Mouse (Mus musculus): ENCODE results near the gene Derl3. TPM values are rescaled to one million over a fixed set of nuclear protein-coding genes. Genes with fewer than 3 reads are reported as not detected.
"Not testable (repeated sequence)": the region's sequence is repeated elsewhere in the genome, so short reads cannot be mapped to it uniquely, and the experiment has no call there.

Gene Derl3
- polyA plus RNA-seq, 1 experiment from 2014 or later: 2.1 TPM

DNA sequence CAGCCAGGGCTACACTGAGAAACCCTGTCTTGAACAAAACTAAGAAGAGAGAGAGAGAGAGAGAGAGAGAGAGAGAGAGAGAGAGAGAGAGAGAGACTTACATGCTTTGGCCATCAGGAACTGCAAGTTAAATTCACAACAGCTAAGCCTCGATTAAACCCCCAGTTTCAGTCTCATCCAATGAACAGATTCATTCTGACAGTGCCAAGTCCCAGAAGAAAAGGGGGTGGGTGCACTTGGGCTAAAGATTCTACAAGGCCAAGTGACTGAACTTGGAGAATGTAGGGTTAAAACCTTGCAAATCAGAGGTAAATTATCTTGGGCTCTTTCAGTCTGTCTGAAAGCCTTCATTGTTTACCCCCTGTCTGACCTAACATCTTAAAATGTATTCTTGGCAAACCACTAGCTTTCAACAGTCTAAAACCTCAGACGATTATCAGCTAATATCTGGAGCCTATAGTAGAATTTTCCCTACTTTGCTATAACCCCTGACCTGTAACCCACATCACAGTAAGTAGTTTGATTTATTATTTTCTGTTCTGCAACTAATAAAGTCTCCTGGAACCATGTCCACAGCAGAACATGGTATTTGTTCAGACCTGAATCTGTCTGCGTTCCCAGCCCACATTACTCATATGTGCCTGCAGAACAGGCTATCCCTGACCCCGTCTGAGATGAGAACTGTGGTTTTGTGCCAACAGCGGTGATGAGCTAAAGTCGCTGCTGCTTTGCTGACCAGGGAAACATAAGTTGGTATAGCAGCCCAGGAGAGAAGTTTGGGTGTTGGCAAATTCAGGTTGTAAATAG, 12.2 kb upstream of the Derl3 start:
- H3K9me3 ChIP-seq (ENCODE audit: control insufficient read depth, low read length): no peaks in the 10 kb centered on the region
- no peak overlapping the region for H3K4me2 ChIP-seq (ENCODE audit: low read depth, low read length)
- H3K27me3 ChIP-seq (replicated peaks; ENCODE audit: control insufficient read depth, insufficient read depth, low read length): no peaks in the 10 kb centered on the region
- no peaks in the 10 kb centered on the region for H3K36me3 ChIP-seq (ENCODE audit: control insufficient read depth, insufficient read depth, low read length)
- ATAC-seq (ENCODE audit: low read depth): no peak
- 34% methylated on average over 6 of the region's 6 CpGs for WGBS
- no peak overlapping the region for H3K4me3 ChIP-seq (ENCODE audit: low read depth, low read length)
- peaks cover 6% of the 10 kb centered on the region for H3K4me1 ChIP-seq (ENCODE audit: control insufficient read depth, insufficient read depth, low read length)
- DNase-seq (ENCODE audit: low spot score): peak; percentile 50
- H3K9ac ChIP-seq (ENCODE audit: low read depth, low read length): no peak overlapping the region
- peak overlapping the region; percentile 44 for H3K27ac ChIP-seq (replicated peaks; ENCODE audit: low read depth, low read length)

DNA sequence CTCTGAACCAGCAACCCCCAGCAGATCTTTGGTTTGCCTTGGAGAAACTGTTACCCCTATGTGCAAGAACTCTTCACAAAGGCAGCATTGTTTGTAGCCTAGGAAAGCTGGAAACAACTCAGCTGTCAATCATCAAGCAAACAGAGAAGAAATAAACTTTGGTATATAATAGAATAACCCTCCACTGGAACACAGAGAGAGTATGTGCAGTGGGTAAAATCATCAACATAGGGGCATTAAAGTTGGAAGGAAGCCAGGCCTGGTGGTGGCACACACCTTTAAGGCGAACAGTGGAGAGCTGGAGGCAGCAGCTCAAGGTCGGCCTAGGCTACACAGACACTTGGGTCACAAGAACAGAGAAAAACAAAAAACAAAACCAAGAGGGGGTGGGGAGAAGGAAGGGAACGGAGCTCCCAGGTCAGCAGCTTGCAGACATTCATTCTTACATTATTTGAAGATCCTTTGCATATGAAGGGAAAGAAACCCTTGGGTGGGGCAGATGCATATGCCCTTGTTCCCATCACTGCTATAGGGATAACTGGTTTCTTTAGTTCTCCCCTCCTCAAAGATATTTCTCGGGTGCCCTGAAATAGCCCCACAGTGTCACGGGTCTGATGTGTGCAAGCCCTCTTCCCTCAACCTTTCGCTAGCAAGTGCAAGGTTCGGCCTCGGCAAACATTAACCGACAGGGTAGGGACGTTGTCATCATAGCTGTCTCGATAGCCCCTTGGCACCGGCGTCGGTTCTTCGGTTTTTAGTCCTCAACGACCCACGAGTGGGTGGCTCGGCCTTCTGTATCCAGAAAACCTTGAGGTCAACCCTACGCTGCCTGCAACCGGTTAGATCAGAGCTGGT, 11.4 kb upstream of the Derl3 start:
- 17% methylated on average over 20 of the region's 20 CpGs for WGBS
- no peak for ATAC-seq (ENCODE audit: low read depth)
- peak; percentile 38 for DNase-seq (ENCODE audit: low spot score)
- Histone ChIP-seq H3K9me3 (ENCODE audit: control insufficient read depth, low read length) (no peaks in the 10 kb centered on the region), H3K9ac (ENCODE audit: low read depth, low read length) (no peak overlapping the region), H3K4me2 (ENCODE audit: low read depth, low read length) (no peak overlapping the region), H3K4me3 (ENCODE audit: low read depth, low read length) (no peak overlapping the region), H3K27ac (replicated peaks; ENCODE audit: low read depth, low read length) (peak overlapping the region; percentile 1), H3K27me3 (replicated peaks; ENCODE audit: control insufficient read depth, insufficient read depth, low read length) (no peaks in the 10 kb centered on the region), H3K4me1 (ENCODE audit: control insufficient read depth, insufficient read depth, low read length) (peaks cover 6% of the 10 kb centered on the region), H3K36me3 (ENCODE audit: control insufficient read depth, insufficient read depth, low read length) (no peaks in the 10 kb centered on the region)

DNA sequence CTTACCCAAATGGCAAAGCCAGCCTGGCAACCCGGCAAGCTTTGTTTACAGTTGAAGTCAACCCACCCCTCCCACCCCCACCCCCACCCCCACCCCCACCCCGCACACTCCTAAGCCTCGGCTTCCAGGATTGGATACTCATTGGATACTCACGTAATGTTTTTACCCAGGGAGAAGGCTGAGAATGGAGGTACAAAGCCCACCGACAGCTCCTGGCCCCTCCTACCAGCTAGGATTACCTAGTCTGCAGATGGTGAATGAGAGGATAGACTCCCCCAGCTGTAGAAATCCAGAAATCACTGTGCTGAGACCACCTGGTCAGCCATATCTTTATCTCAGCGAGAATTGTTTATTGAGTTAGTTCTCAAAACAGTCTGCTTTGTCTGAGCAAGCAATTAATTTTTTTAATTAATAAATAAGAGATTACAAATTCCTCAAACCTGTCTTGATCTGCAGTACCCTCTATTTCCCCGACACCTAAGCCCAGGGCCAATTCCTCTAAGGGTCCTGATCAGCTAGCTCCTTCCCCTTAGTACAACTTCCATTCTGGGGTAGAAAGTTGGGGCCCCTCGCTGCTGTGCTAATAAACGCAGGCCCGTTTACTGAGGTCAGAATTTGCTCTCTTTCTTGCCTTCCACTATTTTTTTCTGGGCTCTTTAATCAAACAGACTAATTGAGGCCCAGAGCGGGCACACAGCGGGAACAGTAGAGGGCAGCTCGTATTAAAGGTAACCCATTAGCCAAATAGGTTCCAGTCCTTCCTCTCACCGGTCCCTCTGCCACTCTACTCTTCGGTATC, 10.6 kb upstream of the Derl3 start:
- peak; percentile 56 for DNase-seq (ENCODE audit: low spot score)
- Histone ChIP-seq H3K36me3 (ENCODE audit: control insufficient read depth, insufficient read depth, low read length) (no peaks in the 10 kb centered on the region), H3K4me3 (ENCODE audit: low read depth, low read length) (no peak overlapping the region), H3K27ac (replicated peaks; ENCODE audit: low read depth, low read length) (peak overlapping the region; percentile 33; the same call in 1 of the 2 replicates), H3K27me3 (replicated peaks; ENCODE audit: control insufficient read depth, insufficient read depth, low read length) (no peaks in the 10 kb centered on the region), H3K4me2 (ENCODE audit: low read depth, low read length) (peak overlapping the region; percentile 38; the same call in 1 of the 2 replicates), H3K9ac (ENCODE audit: low read depth, low read length) (no peak overlapping the region), H3K9me3 (ENCODE audit: control insufficient read depth, low read length) (no peaks in the 10 kb centered on the region), H3K4me1 (ENCODE audit: control insufficient read depth, insufficient read depth, low read length) (peaks cover 6% of the 10 kb centered on the region)
- 8% methylated on average over 13 of the region's 15 CpGs for WGBS
- ATAC-seq (ENCODE audit: low read depth): peak; percentile 69

DNA sequence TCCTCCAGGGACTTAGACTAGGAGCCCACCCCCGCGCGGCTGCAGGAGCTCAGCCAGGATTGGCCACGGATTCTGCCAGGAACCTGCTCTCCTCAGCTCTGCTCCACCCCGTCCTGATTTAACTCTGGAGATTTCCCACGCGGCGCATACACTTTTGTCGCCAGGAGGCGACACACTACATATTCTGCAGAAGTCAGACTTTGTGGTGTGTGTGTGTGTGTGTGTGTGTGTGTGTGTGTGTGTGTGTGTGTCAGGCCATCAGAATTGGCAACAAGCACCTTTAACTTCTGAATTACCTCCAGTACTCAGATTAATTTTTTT, 10.0 kb upstream of the Derl3 start:
- peak; percentile 90 for DNase-seq (ENCODE audit: low spot score)
- no peaks in the 10 kb centered on the region for H3K27me3 ChIP-seq (replicated peaks; ENCODE audit: control insufficient read depth, insufficient read depth, low read length)
- H3K27ac ChIP-seq (replicated peaks; ENCODE audit: low read depth, low read length): 0 out of 2 replicates have a peak overlapping the region, but pooled peaks have one; percentile 33
- ATAC-seq (ENCODE audit: low read depth): peak; percentile 78
- H3K4me2 ChIP-seq (ENCODE audit: low read depth, low read length): peak overlapping the region; percentile 38; the same call in 1 of the 2 replicates
- no peaks in the 10 kb centered on the region for H3K9me3 ChIP-seq (ENCODE audit: control insufficient read depth, low read length)
- H3K9ac ChIP-seq (ENCODE audit: low read depth, low read length): no peak overlapping the region
- peaks cover 6% of the 10 kb centered on the region for H3K4me1 ChIP-seq (ENCODE audit: control insufficient read depth, insufficient read depth, low read length)
- no peaks in the 10 kb centered on the region for H3K36me3 ChIP-seq (ENCODE audit: control insufficient read depth, insufficient read depth, low read length)
- no peak overlapping the region for H3K4me3 ChIP-seq (ENCODE audit: low read depth, low read length)
- 0% methylated on average over 10 of the region's 10 CpGs for WGBS

DNA sequence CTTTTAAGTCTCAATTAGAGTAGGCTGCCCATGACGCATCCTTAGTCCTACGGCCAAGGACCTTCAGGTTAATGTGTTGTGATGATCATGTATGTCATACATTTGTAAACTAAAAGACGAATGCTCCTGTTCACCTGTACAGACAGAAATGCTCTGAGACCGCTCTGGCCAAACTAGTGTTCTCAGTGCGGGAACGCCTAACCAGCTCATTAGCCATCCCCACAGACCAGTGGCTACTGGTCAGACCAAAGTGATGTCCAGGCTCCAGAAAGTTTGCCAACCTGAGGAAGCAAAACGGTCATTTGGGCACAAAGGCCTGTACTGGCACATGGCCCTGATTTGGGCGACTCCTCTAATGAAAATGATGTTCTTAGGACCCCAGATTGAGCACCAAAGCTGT, 8.5 kb upstream of the Derl3 start:
- ATAC-seq (ENCODE audit: low read depth): no peak
- WGBS: 93% methylated on average over 8 of the region's 8 CpGs
- Histone ChIP-seq H3K4me3 (ENCODE audit: low read depth, low read length) (no peak overlapping the region), H3K27ac (replicated peaks; ENCODE audit: low read depth, low read length) (no peak overlapping the region), H3K4me2 (ENCODE audit: low read depth, low read length) (no peak overlapping the region), H3K36me3 (ENCODE audit: control insufficient read depth, insufficient read depth, low read length) (no peaks in the 10 kb centered on the region), H3K9me3 (ENCODE audit: control insufficient read depth, low read length) (no peaks in the 10 kb centered on the region), H3K9ac (ENCODE audit: low read depth, low read length) (no peak overlapping the region), H3K27me3 (replicated peaks; ENCODE audit: control insufficient read depth, insufficient read depth, low read length) (no peaks in the 10 kb centered on the region), H3K4me1 (ENCODE audit: control insufficient read depth, insufficient read depth, low read length) (peaks cover 6% of the 10 kb centered on the region)
- DNase-seq (ENCODE audit: low spot score): no peak

DNA sequence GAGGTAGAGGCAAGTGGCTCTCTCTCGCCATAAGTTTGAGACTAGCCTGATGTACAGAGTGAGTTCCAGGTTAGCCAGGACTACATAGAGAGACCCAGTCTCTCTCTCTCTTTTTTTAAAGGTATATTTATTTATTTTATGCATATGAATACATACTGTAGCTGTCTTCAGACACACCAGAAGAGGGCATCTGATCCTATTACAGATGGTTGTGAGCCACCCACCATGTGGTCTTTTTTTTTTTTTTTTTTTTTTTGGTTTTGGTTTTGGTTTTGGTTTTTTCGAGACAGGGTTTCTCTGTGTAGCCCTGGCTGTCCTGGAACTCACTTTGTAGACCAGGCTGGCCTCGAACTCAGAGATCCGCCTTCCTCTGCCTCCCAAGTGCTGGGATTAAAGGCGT, 5.7 kb upstream of the Derl3 start:
- H3K27ac ChIP-seq (replicated peaks; ENCODE audit: low read depth, low read length); H3K27me3 ChIP-seq (replicated peaks; ENCODE audit: control insufficient read depth, insufficient read depth, low read length); H3K4me1 ChIP-seq (ENCODE audit: control insufficient read depth, insufficient read depth, low read length); H3K9me3 ChIP-seq (ENCODE audit: control insufficient read depth, low read length); H3K4me2 ChIP-seq (ENCODE audit: low read depth, low read length); H3K36me3 ChIP-seq (ENCODE audit: control insufficient read depth, insufficient read depth, low read length); ATAC-seq (ENCODE audit: low read depth); H3K9ac ChIP-seq (ENCODE audit: low read depth, low read length); DNase-seq (ENCODE audit: low spot score); H3K4me3 ChIP-seq (ENCODE audit: low read depth, low read length): not testable (repeated sequence)
- WGBS: 62% methylated on average over 5 of the region's 5 CpGs

DNA sequence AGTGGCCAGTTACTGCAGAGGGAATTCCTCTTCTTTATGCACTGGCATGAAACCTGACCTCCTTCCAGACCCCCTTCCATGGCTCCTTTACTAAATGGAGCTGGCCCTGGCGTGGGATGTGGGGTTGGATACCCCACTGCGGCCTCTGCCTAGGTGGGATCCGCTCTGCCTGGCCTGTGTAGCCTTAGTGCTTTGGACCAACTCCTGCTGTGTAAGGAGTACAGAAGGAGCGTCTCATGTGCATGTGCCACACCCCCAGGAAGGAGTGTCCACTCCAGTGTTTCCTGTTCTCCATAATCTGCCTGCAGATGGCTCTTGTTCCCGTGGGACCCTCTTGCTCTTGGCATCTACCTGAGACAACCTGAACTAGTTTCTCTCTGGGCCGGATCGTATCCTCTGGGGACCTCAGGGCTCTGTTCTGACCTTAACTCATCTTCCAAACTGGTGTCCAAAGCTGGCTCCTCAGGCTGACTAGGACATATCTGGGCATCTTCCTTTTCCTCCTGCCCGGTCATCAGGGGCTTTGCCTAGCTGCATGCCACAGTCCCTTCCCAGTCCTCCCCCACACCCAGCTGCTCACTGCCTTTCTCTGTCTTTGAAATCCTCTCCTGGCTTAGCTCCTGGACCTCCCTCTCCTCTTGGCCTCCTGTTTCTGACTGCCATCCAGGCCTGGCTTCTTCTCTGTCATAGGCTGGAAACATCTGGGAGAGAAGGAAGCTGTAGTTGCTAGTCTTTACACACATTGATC, 3.6 kb upstream of the Derl3 start:
- H3K27me3 ChIP-seq (replicated peaks; ENCODE audit: control insufficient read depth, insufficient read depth, low read length): no peaks in the 10 kb centered on the region
- 38% methylated on average over 8 of the region's 8 CpGs for WGBS
- H3K9ac ChIP-seq (ENCODE audit: low read depth, low read length): no peak overlapping the region
- DNase-seq (ENCODE audit: low spot score) (no peak), ATAC-seq (ENCODE audit: low read depth) (no peak)
- H3K9me3 ChIP-seq (ENCODE audit: control insufficient read depth, low read length): no peaks in the 10 kb centered on the region
- peaks cover 8% of the 10 kb centered on the region for H3K36me3 ChIP-seq (ENCODE audit: control insufficient read depth, insufficient read depth, low read length)
- peaks cover 5% of the 10 kb centered on the region; the same call in 1 of the 2 replicates for H3K4me1 ChIP-seq (ENCODE audit: control insufficient read depth, insufficient read depth, low read length)
- H3K27ac ChIP-seq (replicated peaks; ENCODE audit: low read depth, low read length): no peak overlapping the region
- no peak overlapping the region for H3K4me2 ChIP-seq (ENCODE audit: low read depth, low read length)
- H3K4me3 ChIP-seq (ENCODE audit: low read depth, low read length): no peak overlapping the region

DNA sequence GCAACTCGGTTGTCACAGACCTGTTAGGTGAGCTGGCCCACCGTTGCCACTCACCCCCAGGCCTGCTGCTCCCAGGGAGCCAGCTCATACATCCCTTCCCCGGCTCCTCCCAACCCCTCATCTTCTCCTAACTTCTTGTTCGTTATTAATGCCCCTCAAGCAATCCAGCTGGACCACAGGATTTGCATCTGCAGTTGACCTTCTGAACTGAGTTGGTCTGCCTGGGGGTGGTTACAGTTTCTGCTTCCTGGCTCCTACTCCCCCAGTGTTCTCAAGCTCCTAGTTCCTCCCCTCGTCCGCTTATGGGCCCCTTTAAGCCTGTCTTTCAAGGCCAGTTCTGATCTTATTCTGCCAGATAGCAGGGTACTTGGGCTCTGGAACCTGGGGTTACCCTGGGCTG, 1.4 kb downstream of the Derl3 start:
- no peak overlapping the region for H3K9ac ChIP-seq (ENCODE audit: low read depth, low read length)

More for the DNA sequence above, 1.4 kb downstream of the Derl3 start:
- Histone ChIP-seq H3K36me3 (ENCODE audit: control insufficient read depth, insufficient read depth, low read length) (peaks cover 41% of the 10 kb centered on the region), H3K27me3 (replicated peaks; ENCODE audit: control insufficient read depth, insufficient read depth, low read length) (no peaks in the 10 kb centered on the region), H3K4me3 (ENCODE audit: low read depth, low read length) (no peak overlapping the region), H3K9me3 (ENCODE audit: control insufficient read depth, low read length) (no peaks in the 10 kb centered on the region), H3K27ac (replicated peaks; ENCODE audit: low read depth, low read length) (no peak overlapping the region), H3K4me1 (ENCODE audit: control insufficient read depth, insufficient read depth, low read length) (peaks cover 5% of the 10 kb centered on the region; the same call in 1 of the 2 replicates), H3K4me2 (ENCODE audit: low read depth, low read length) (no peak overlapping the region)
- DNase-seq (ENCODE audit: low spot score): no peak
- WGBS: 77% methylated on average over 6 of the region's 6 CpGs
- ATAC-seq (ENCODE audit: low read depth): no peak

All from embryonic facial prominence, embryonic 14.5 days (tissue).